Mouse (Mus musculus) ovary, postnatal 36 days (tissue): Measurements from ENCODE around the gene Nr4a1.

Experiments used
- DNase-seq: peaks from one replicate; pipeline ENCODE4 v3.0.0; 2022; ENCODE audit warnings: low spot score, mixed read lengths

The Nr4a1 gene

GRCm38 (mm10) chr15:101233641-101234275 lies 20.3 kb upstream of the Nr4a1 start:
- DNase-seq = no peak

GRCm38 (mm10) chr15:101234611-101235341 lies 19.3 kb upstream of the Nr4a1 start:
- DNase-seq = no peak

- no peak for DNase-seq
These were observed 18.7 kb upstream of the Nr4a1 start for GRCm38 (mm10) chr15:101235342-101235698.

- DNase-seq = no peak
These were observed 18.2 kb upstream of the Nr4a1 start for GRCm38 (mm10) chr15:101235728-101236327.

- peak; percentile 74 for DNase-seq
These were observed 17.2 kb upstream of the Nr4a1 start for GRCm38 (mm10) chr15:101236878-101237277.

- DNase-seq = peak; percentile 73
These were observed 15.1 kb upstream of the Nr4a1 start for GRCm38 (mm10) chr15:101238885-101239511.

GRCm38 (mm10) chr15:101239821-101240220 lies 14.2 kb upstream of the Nr4a1 start:
- DNase-seq = no peak

- peak; percentile 83 for DNase-seq
These were observed 13.3 kb upstream of the Nr4a1 start for GRCm38 (mm10) chr15:101240799-101241204.

GRCm38 (mm10) chr15:101241236-101241635 lies 12.8 kb upstream of the Nr4a1 start:
- DNase-seq = no peak

- no peak for DNase-seq
These were observed 12.2 kb upstream of the Nr4a1 start for GRCm38 (mm10) chr15:101241853-101242252.

- peak; percentile 58 for DNase-seq
These were observed 11.4 kb upstream of the Nr4a1 start for GRCm38 (mm10) chr15:101242645-101243044.

GRCm38 (mm10) chr15:101244012-101244411 lies 10.1 kb upstream of the Nr4a1 start:
- DNase-seq = no peak

GRCm38 (mm10) chr15:101246231-101247154 lies 7.6 kb upstream of the Nr4a1 start:
- DNase-seq = peak; percentile 93

GRCm38 (mm10) chr15:101247155-101247498 lies 6.9 kb upstream of the Nr4a1 start:
- no peak for DNase-seq

GRCm38 (mm10) chr15:101248029-101248710 lies 5.9 kb upstream of the Nr4a1 start:
- DNase-seq = peak; percentile 64

GRCm38 (mm10) chr15:101250220-101250800 lies 3.8 kb upstream of the Nr4a1 start:
- DNase-seq = no peak

- DNase-seq = no peak
These were observed 2.1 kb upstream of the Nr4a1 start for GRCm38 (mm10) chr15:101251930-101252329.

GRCm38 (mm10) chr15:101252614-101253013 lies 1.5 kb upstream of the Nr4a1 start:
- DNase-seq = no peak

GRCm38 (mm10) chr15:101253563-101253885 lies 545 bp upstream of the Nr4a1 start:
- DNase-seq = no peak

GRCm38 (mm10) chr15:101255842-101256462 lies 1.9 kb downstream of the Nr4a1 start:
- no peak for DNase-seq
